Mouse (Mus musculus) embryonic facial prominence, embryonic 10.5 days (tissue): ENCODE data around the gene Rph3al. TPM values are rescaled to one million over a fixed set of nuclear protein-coding genes. Genes with fewer than 3 reads are reported as not detected.

Experiments
- DNase-seq: peaks from one replicate; pipeline ENCODE4 v3.0.0-alpha.2; 2017; ENCODE audit warnings: low spot score
- H3K27ac ChIP-seq: fragments of 300-500 bp; sonication (generic); replicated peaks from 2 replicates; pipeline ENCODE4 v1.5.1; 2016; ENCODE audit warnings: mild to moderate bottlenecking
- H3K27me3 ChIP-seq: fragments of 300-500 bp; sonication (generic); replicated peaks from 2 replicates; pipeline ENCODE4 v1.6.1; 2016; ENCODE audit warnings: low read depth, mild to moderate bottlenecking; ENCODE audit not compliant: poor library complexity, severe bottlenecking
- H3K36me3 ChIP-seq: fragments of 300-500 bp; sonication (generic); replicated peaks from 2 replicates; pipeline ENCODE4 v1.6.1; 2016; ENCODE audit warnings: mild to moderate bottlenecking, moderate library complexity
- H3K4me1 ChIP-seq: fragments of 300-500 bp; sonication (generic); 2 replicates; pipeline ENCODE4 v1.6.1; 2016
- H3K4me3 ChIP-seq: fragments of 300-500 bp; sonication (generic); 2 replicates; pipeline ENCODE4 v1.5.1; 2016; ENCODE audit warnings: mild to moderate bottlenecking, moderate library complexity
- H3K9me3 ChIP-seq: fragments of 300-500 bp; sonication (generic); 2 replicates; pipeline ENCODE4 v1.6.1; 2016; ENCODE audit warnings: mild to moderate bottlenecking
- WGBS: fragments of 180-500 bp; shearing (Covaris S2); methylation state at CpG from one replicate; pipeline ENCODE4 v1.1.7; 2016; 5-methylcytosine and 5-hydroxymethylcytosine counted together
- polyA plus RNA-seq: library from polyadenylated mRNA; unstranded; fragments of >200 nt; fragmentation: Nextera tagmentation; extraction: Ambion mirVana; gene quantifications from 2 replicates; pipeline ENCODE4 v1.2.1, GENCODE M21; 2016

Gene Rph3al
- polyA plus RNA-seq, result 2.2 and 3.5 TPM in 2 replicates

DNA sequence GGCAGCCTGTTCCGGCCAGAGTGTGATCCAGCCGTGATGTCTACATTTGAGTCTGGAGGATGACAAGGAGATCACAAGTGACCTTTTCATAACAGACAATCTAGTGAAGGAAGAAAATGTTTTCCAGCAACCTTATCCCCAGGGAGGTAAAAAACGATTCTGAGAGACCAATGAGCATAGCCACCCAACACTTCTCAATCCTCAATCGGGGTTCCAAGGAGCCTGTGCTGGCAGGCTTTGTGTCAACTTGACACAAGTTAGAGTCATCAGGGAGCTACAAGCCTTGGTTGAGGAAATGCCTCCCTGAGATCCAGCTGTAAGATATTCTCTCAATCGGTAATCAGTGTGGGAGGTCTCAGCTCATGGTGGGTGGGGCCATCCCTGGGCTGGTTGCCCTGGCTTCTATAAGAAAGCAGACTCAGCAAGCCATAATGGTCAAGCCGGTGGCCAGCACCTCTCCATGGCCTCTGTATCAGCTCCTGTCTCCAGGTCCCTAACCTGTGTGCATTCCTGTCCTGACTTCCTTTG lies at the start of gene Rph3al:
Rph3al (minus strand) TSS at position 51 of the 528 bp plus-strand sequence.
- Histone ChIP-seq H3K27ac (peak within 1 kb of the TSS; percentile 82), H3K4me3 (peak within 1 kb of the TSS; percentile 37; the same call in 1 of the 2 replicates), H3K27me3 (no peaks in the 10 kb centered on the region), H3K36me3 (no peaks in the 10 kb centered on the region), H3K9me3 (peaks cover 5% of the 10 kb centered on the region; the same call in 1 of the 2 replicates), H3K4me1 (peaks cover 56% of the 10 kb centered on the region)
- DNase-seq, result no peak
- WGBS, result 68% methylated on average over 6 of the region's 6 CpGs

DNA sequence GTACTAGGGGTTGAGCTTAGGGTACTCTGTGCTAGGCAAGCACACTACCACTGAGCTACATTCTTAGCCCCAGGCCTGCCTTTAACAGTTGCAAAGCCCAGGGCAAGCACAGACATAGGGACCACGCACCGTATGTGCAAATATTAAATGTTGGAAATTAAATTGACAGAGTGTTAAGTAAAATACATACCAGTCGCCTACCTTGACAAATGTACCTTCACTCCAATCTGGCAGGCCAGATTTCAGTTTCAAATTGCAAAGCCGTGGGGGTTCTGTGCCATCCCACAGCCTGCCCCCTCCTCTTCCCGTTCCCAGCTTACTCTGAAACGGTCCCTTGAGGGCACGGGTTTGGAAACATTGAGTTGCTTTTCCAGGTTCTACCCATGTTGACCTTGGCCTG lies 47.7 kb upstream of the Rph3al start:
- 72% methylated on average over 7 of the region's 7 CpGs for WGBS
- no peak for DNase-seq
- H3K27ac ChIP-seq, result no peak overlapping the region

DNA sequence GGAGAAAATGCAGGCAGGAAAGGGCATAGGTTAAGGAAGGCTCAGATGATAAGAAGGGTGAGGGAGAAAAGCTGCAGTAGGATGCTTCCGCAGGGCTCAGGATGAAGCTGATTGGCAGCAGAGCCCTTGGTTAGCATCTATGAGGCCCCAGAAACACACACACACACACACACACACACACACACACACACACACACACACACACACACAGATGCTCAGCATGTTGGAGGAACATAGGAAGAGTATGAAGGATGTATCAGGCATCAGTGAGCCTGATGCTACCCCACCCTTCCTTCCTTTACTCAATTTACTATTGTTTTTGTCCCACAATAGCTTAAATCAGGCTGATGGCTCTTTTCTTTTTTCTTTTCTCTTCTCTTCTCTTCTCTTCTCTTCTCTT lies 46.4 kb upstream of the Rph3al start:
- Histone ChIP-seq H3K27me3 (no peaks in the 10 kb centered on the region), H3K4me1 (no peaks in the 10 kb centered on the region), H3K4me3 (no peak overlapping the region), H3K9me3 (no peaks in the 10 kb centered on the region), H3K36me3 (no peaks in the 10 kb centered on the region), H3K27ac (no peak overlapping the region)
- WGBS, result 83% methylated on average over 1 of the region's 1 CpGs
- DNase-seq, result no peak

More for the DNA sequence above, 47.7 kb upstream of the Rph3al start:
- no peaks in the 10 kb centered on the region for H3K9me3 ChIP-seq
- H3K36me3 ChIP-seq, result no peaks in the 10 kb centered on the region
- H3K27me3 ChIP-seq, result no peaks in the 10 kb centered on the region
- H3K4me3 ChIP-seq, result no peak overlapping the region
- H3K4me1 ChIP-seq, result no peaks in the 10 kb centered on the region

DNA sequence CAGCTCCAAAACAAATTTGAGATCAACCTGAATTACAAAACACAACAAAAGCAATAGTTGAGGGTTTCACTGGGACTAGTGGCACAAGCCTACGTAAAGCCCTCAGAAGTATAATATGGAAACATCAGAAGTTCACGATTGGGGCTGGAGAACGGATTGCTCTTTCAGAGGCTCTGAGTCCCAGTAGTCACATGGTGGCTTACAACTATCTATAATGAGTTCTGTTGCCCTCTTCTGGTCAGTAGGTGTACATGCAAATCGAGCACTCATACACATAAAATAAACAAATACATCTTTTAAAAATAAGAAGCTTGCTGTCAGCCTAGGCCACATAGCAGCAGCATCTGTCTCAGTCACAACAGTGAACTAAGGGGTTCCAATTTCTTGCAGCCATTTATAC lies 45.0 kb upstream of the Rph3al start:
- Histone ChIP-seq H3K9me3 (no peaks in the 10 kb centered on the region), H3K4me1 (no peaks in the 10 kb centered on the region), H3K4me3 (no peak overlapping the region), H3K36me3 (no peaks in the 10 kb centered on the region), H3K27ac (no peak overlapping the region), H3K27me3 (no peaks in the 10 kb centered on the region)
- DNase-seq, result no peak
- 71% methylated on average over 4 of the region's 4 CpGs for WGBS

DNA sequence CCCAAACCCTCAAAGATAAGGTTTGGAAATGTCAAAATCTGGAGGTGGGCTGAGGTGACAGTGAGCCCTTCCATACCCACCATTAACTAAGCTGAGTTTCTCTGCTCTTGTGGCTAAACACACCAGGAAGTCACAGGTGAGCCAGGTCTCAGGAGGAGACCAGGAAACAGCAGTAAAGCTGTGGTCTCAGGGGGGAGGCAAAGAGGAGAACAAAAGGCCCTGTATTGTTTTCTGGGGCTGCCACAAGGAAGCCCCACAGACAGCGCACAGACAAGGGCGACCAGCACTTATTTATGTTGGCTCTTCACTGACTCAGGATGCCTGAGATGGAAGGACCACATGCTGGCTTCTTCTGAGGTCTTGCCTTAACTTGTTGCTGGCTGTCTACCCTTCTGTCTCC lies 42.2 kb upstream of the Rph3al start:
- peaks cover 5% of the 10 kb centered on the region for H3K4me1 ChIP-seq
- H3K9me3 ChIP-seq, result no peaks in the 10 kb centered on the region
- H3K27me3 ChIP-seq, result no peaks in the 10 kb centered on the region
- no peaks in the 10 kb centered on the region for H3K36me3 ChIP-seq
- no peak overlapping the region for H3K4me3 ChIP-seq
- no peak overlapping the region for H3K27ac ChIP-seq
- 47% methylated on average over 2 of the region's 2 CpGs for WGBS
- no peak for DNase-seq

DNA sequence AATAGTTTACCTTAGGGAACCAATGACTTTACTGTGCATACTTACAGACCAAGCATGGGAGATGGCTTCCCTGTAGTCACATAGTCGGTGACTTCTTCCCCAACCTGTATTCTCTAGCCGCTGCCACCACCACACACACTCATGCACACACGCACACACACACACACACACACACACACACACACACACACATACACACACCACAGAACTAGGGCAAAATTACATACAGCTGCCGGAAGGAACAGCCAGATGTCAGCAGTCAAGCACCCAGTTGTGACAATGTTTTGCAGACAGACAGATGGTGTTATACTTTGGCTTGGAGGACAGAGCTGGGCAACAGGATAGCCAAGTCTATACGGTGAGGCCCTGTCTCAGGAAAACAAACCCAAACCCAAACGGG lies 39.8 kb upstream of the Rph3al start:
- H3K27me3 ChIP-seq, result no peaks in the 10 kb centered on the region
- 88% methylated on average over 6 of the region's 6 CpGs for WGBS
- H3K27ac ChIP-seq, result no peak overlapping the region
- no peak overlapping the region for H3K4me3 ChIP-seq
- H3K36me3 ChIP-seq, result no peaks in the 10 kb centered on the region
- no peaks in the 10 kb centered on the region for H3K9me3 ChIP-seq
- H3K4me1 ChIP-seq, result peaks cover 5% of the 10 kb centered on the region
- DNase-seq, result no peak

DNA sequence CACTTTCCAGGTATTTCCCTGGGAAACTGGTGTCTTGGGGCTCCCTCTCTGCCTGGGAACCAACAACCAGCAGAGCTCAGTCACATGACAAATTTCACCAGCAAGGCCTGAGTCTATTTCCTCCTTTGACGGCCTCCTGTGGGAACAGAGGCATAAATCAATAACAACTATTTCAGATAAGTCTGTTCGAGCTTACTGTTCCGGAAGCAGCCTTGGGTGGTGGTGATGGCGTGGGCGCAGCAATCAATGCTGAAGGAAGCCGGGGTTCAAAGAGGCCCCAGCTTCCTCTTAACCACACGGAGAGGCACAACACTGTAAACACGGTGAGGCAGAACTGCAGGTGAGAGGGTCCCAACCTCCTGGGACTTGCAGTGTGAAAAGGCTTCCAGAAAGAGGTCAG lies 38.5 kb upstream of the Rph3al start:
- H3K9me3 ChIP-seq, result no peaks in the 10 kb centered on the region
- H3K27ac ChIP-seq, result no peak overlapping the region
- H3K36me3 ChIP-seq, result no peaks in the 10 kb centered on the region
- DNase-seq, result no peak
- 77% methylated on average over 8 of the region's 8 CpGs for WGBS
- peaks cover 5% of the 10 kb centered on the region for H3K4me1 ChIP-seq
- H3K4me3 ChIP-seq, result no peak overlapping the region
- 0 out of 2 replicates have a peak, but pooled peaks cover 3% of the 10 kb centered on the region for H3K27me3 ChIP-seq

DNA sequence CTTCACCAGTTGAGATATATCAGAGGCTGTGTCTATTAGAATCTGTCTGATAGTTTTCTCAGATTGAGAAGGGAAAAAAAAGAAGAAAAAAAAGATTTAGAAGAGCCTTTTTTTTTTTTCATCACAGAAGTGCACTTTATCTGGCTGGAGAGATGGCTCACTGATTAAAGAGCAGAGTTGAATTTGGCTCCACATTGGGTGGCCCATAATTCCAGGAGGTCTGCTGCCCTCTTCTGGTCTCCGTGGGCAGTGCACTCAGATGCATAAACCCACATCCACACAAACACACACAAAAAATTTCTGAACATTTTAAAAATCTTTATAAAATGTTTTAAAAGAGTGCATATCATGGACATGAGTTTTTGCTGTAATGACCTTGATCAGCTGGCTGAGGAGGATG lies 35.8 kb upstream of the Rph3al start:
- Histone ChIP-seq H3K4me1 (peaks cover 5% of the 10 kb centered on the region), H3K36me3 (no peaks in the 10 kb centered on the region), H3K27ac (no peak overlapping the region), H3K4me3 (no peak overlapping the region), H3K27me3 (peaks cover 16% of the 10 kb centered on the region), H3K9me3 (no peaks in the 10 kb centered on the region)
- whole genome bisulfite sequencing, result 89% methylated on average over 1 of the region's 1 CpGs
- no peak for DNase-seq

DNA sequence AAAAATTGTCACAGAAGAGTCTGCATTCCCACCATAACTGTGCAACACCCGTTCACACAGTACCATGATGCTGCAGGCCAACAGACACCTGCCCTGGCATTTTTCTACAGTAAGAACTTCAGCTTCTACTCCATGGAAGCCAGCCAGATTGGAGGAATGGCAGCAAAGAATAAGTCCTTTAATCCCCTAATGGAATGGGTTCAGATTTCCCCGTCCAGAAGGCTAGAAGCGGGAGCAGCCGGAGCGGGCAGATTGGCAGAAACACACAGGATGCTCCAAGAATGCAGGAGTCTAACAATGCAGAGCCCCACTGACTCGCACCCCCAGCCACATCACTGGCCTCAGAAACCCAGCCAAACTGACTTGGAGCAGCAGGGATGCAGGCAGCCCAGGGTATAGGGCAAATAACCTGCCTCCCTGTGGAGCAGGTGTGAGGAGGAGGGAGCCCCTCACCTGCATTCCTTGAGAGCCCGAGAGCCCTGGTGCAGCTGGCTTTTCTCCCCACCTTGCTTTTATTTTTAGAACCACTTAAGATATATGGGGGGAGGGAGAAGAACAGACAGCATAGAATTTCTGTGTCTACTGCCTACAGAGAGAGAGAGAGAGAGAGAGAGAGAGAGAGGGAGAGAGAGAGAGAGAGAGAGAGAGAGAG lies 34.8 kb upstream of the Rph3al start:
- 26% methylated on average over 7 of the region's 7 CpGs for WGBS
- peaks cover 5% of the 10 kb centered on the region for H3K4me1 ChIP-seq
- peaks cover 26% of the 10 kb centered on the region for H3K27me3 ChIP-seq
- H3K4me3 ChIP-seq, result no peak overlapping the region
- H3K9me3 ChIP-seq, result no peaks in the 10 kb centered on the region
- DNase-seq, result no peak
- H3K27ac ChIP-seq, result no peak overlapping the region
- H3K36me3 ChIP-seq, result no peaks in the 10 kb centered on the region

DNA sequence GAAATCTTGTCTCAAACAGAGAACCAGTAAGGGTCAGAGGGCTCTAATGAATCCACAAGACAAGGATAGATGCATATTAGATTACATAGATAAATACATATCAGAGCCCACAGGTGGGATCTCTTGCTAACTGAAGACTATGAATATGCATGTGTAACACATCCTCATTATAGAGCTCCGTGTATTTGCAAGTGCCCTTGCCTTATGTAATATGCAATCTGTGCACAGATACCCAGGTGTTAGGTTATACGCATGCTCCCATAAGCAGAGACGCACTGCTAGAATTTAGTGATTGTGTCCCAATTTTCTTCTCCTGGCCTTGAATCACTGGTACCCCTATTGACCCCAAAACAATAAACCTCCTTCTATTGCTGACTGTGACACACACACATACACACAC lies 34.0 kb upstream of the Rph3al start:
- Histone ChIP-seq H3K4me1 (peaks cover 7% of the 10 kb centered on the region), H3K36me3 (no peaks in the 10 kb centered on the region), H3K9me3 (no peaks in the 10 kb centered on the region), H3K27ac (no peak overlapping the region), H3K4me3 (no peak overlapping the region), H3K27me3 (peaks cover 34% of the 10 kb centered on the region)
- 89% methylated on average over 3 of the region's 3 CpGs for WGBS
- no peak for DNase-seq

DNA sequence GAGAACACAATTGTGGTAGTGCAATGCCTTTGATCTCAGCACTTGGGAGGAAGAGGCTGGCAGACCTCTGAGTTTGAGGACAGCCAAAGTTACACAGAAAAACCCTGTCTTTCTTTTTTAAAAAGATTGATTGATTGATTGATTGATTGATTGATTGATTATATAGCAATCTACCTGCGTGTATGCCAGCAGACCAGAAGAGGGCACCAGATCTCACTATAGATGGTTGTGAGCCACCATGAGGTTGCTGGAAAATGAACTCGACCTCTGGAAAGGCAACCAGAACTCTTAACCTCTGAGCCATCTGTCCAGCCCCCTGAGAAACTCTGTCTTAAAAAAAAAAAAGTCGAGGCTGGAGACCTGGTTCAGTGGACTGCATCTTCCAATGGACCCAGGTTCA lies 32.4 kb upstream of the Rph3al start:
- 22% methylated on average over 3 of the region's 3 CpGs for WGBS
- Histone ChIP-seq H3K27me3 (peaks cover 49% of the 10 kb centered on the region), H3K9me3 (no peaks in the 10 kb centered on the region), H3K4me3 (no peak overlapping the region), H3K4me1 (peaks cover 17% of the 10 kb centered on the region), H3K27ac (no peak overlapping the region), H3K36me3 (no peaks in the 10 kb centered on the region)
- DNase-seq, result no peak

DNA sequence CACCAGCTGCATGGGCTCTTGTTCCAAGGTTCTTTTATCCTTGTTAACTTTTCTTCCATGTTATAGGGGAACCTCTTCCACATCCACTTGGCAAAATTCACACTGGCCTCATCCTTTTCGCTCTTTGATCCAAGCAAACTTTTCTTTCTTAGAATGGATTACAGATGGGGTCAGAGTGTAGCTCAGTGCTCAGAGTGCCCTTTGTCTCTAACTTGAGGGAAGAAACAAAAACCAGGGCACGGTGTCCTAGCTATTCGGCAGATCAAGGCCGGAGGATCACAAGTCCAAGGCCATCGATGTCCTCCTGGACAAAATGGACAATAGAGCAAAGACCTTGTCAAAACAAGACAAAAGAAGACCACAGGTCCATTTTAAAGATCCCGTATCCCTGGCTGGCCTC lies 30.5 kb upstream of the Rph3al start:
- H3K27me3 ChIP-seq, result peaks cover 63% of the 10 kb centered on the region
- DNase-seq, result no peak
- 86% methylated on average over 6 of the region's 6 CpGs for WGBS
- H3K4me3 ChIP-seq, result no peak overlapping the region
- H3K27ac ChIP-seq, result no peak overlapping the region
- H3K4me1 ChIP-seq, result peaks cover 36% of the 10 kb centered on the region
- H3K36me3 ChIP-seq, result no peaks in the 10 kb centered on the region
- no peaks in the 10 kb centered on the region for H3K9me3 ChIP-seq
